7 mouse cellular contexts compared by ENCODE assay signal in genomic region chr8:95952257-95952656, GRCm38 (mm10).
DNase-seq lines count a peak whose midpoint lies in the region; ATAC-seq lines count a peak whose summit lies in the region.

No protein-coding gene starts in this region.

- no peaks in the 10 kb centered on the region for H3K9me3 ChIP-seq in lung, embryonic 16.5 days (ENCODE audit: control insufficient read depth, low read length)
- H3K9me3 ChIP-seq in forebrain, embryonic 12.5 days, result no peaks in the 10 kb centered on the region
- H3K9me3 ChIP-seq in limb, embryonic 12.5 days, result no peaks in the 10 kb centered on the region
- H3K9me3 ChIP-seq in stomach, embryonic 15.5 days, result no peaks in the 10 kb centered on the region

- H3K4me2 ChIP-seq in lung, embryonic 16.5 days (ENCODE audit: low read depth, low read length), result peak overlapping the region; percentile 55
- peak overlapping the region; percentile 51 for H3K4me2 ChIP-seq in forebrain, embryonic 12.5 days
- peak overlapping the region; percentile 49 for H3K4me2 ChIP-seq in limb, embryonic 12.5 days
- peak overlapping the region; percentile 50; the same call in 1 of the 2 replicates for H3K4me2 ChIP-seq in stomach, embryonic 15.5 days

- no peaks in the 10 kb centered on the region for H3K4me1 ChIP-seq in lung, embryonic 16.5 days (replicated peaks; ENCODE audit: control insufficient read depth, insufficient read depth, low read length)
- peaks cover 2% of the 10 kb centered on the region for H3K4me1 ChIP-seq in forebrain, embryonic 12.5 days
- H3K4me1 ChIP-seq in limb, embryonic 12.5 days (replicated peaks), result no peaks in the 10 kb centered on the region
- H3K4me1 ChIP-seq in stomach, embryonic 15.5 days, result no peaks in the 10 kb centered on the region

- no peak for DNase-seq in lung, postnatal 10 days
- DNase-seq in layer of hippocampus, postnatal 10 days (ENCODE audit: low spot score in 2 of 2), result no peak
- DNase-seq in kidney, adult 11 months, result no peak

- 34% methylated on average over 10 of the region's 10 CpGs for WGBS in lung, embryonic 16.5 days
- WGBS in forebrain, embryonic 12.5 days, result 11% methylated on average over 10 of the region's 10 CpGs
- 34% methylated on average over 10 of the region's 10 CpGs for WGBS in limb, embryonic 12.5 days
- WGBS in stomach, embryonic 15.5 days, result 27% methylated on average over 10 of the region's 10 CpGs

- no peaks in the 10 kb centered on the region for H3K36me3 ChIP-seq in lung, embryonic 16.5 days (ENCODE audit: control insufficient read depth, insufficient read depth, low read length)
- H3K36me3 ChIP-seq in forebrain, embryonic 12.5 days (replicated peaks), result no peaks in the 10 kb centered on the region
- H3K36me3 ChIP-seq in limb, embryonic 12.5 days, result no peaks in the 10 kb centered on the region
- no peaks in the 10 kb centered on the region for H3K36me3 ChIP-seq in stomach, embryonic 15.5 days

- peak overlapping the region; percentile 35 for H3K4me3 ChIP-seq in lung, embryonic 16.5 days (ENCODE audit: low read length)
- H3K4me3 ChIP-seq in forebrain, embryonic 12.5 days (replicated peaks), result 0 out of 2 replicates have a peak overlapping the region, but pooled peaks have one; percentile 17
- no peak overlapping the region for H3K4me3 ChIP-seq in limb, embryonic 12.5 days (replicated peaks)
- peak overlapping the region; percentile 28; the same call in 1 of the 2 replicates for H3K4me3 ChIP-seq in stomach, embryonic 15.5 days (replicated peaks)

- no peak overlapping the region for H3K27ac ChIP-seq in lung, embryonic 16.5 days (ENCODE audit: low read length)
- no peak overlapping the region for H3K27ac ChIP-seq in forebrain, embryonic 12.5 days
- H3K27ac ChIP-seq in limb, embryonic 12.5 days, result no peak overlapping the region
- H3K27ac ChIP-seq in stomach, embryonic 15.5 days, result no peak overlapping the region

- H3K27me3 ChIP-seq in lung, embryonic 16.5 days (ENCODE audit: control insufficient read depth, insufficient read depth, low read depth, low read length), result peaks cover 2% of the 10 kb centered on the region; the same call in 1 of the 2 replicates
- peaks cover 3% of the 10 kb centered on the region; the same call in 1 of the 2 replicates for H3K27me3 ChIP-seq in forebrain, embryonic 12.5 days
- peaks cover 12% of the 10 kb centered on the region; the same call in 1 of the 2 replicates for H3K27me3 ChIP-seq in limb, embryonic 12.5 days
- no peaks in the 10 kb centered on the region for H3K27me3 ChIP-seq in stomach, embryonic 15.5 days (replicated peaks)

- H3K9ac ChIP-seq in lung, embryonic 16.5 days (ENCODE audit: low read length), result no peak overlapping the region
- no peak overlapping the region for H3K9ac ChIP-seq in forebrain, embryonic 12.5 days
- H3K9ac ChIP-seq in limb, embryonic 12.5 days (replicated peaks), result no peak overlapping the region
- H3K9ac ChIP-seq in stomach, embryonic 15.5 days, result no peak overlapping the region

- no peak; the same call in 1 of the 2 replicates for ATAC-seq in lung, embryonic 16.5 days (ENCODE audit: low read depth)
- peak; percentile 75 for ATAC-seq in forebrain, embryonic 12.5 days (ENCODE audit: low FRiP score)
- ATAC-seq in limb, embryonic 12.5 days (ENCODE audit: insufficient number of reproducible peaks, insufficient read depth, low FRiP score, low TSS enrichment, low read depth), result no peak
- ATAC-seq in stomach, embryonic 15.5 days (ENCODE audit: insufficient read depth, low FRiP score, low read depth), result no peak
